Mouse (Mus musculus) stomach, postnatal 0 days (tissue): Measurements from ENCODE around the gene Klhl22. TPM values are rescaled to one million over a fixed set of nuclear protein-coding genes. Genes with fewer than 3 reads are reported as not detected.

Experiments
- ATAC-seq: fragments of 200-750 bp; cut with Nextera tagmentation; 2 replicates; pipeline ENCODE4 v1.8.0; 2017; ENCODE audit not compliant: low FRiP score, low TSS enrichment
- DNase-seq: peaks from one replicate; pipeline ENCODE4 v3.0.0-alpha.2; 2016; ENCODE audit warnings: low spot score
- H3K27ac ChIP-seq: fragments of 300-500 bp; sonication (generic); replicated peaks from 2 replicates; pipeline ENCODE4 v1.5.1; 2014; ENCODE audit warnings: mild to moderate bottlenecking, control low read depth
- H3K27me3 ChIP-seq: fragments of 300-500 bp; sonication (generic); 2 replicates; pipeline ENCODE4 v1.6.1; 2014; ENCODE audit warnings: low read length; ENCODE audit not compliant: control insufficient read depth, insufficient read depth
- H3K36me3 ChIP-seq: fragments of 300-500 bp; sonication (generic); 2 replicates; pipeline ENCODE4 v1.6.1; 2014; ENCODE audit warnings: low read length, mixed read lengths; ENCODE audit not compliant: control insufficient read depth, insufficient read depth
- H3K4me1 ChIP-seq: fragments of 300-500 bp; sonication (generic); replicated peaks from 2 replicates; pipeline ENCODE4 v1.6.1; 2014; ENCODE audit warnings: antibody characterized with exemption; ENCODE audit not compliant: control insufficient read depth, insufficient read depth
- H3K4me2 ChIP-seq: fragments of 300-500 bp; sonication (generic); replicated peaks from 2 replicates; pipeline ENCODE4 v1.6.1; 2014; ENCODE audit warnings: low read depth, mild to moderate bottlenecking, control low read depth, moderate library complexity
- H3K4me3 ChIP-seq: fragments of 300-500 bp; sonication (generic); 2 replicates; pipeline ENCODE4 v1.5.1; 2014; ENCODE audit warnings: low read depth, low read length, control low read depth
- H3K9ac ChIP-seq: fragments of 300-500 bp; sonication (generic); 2 replicates; pipeline ENCODE4 v1.6.1; 2014; ENCODE audit warnings: mild to moderate bottlenecking, low read length, control low read depth, mixed read lengths
- H3K9me3 ChIP-seq: fragments of 300-500 bp; sonication (generic); 2 replicates; pipeline ENCODE4 v1.6.1; 2016; ENCODE audit warnings: low read length; ENCODE audit not compliant: control insufficient read depth
- CTCF ChIP-seq: IDR thresholded peaks from 2 replicates; pipeline ENCODE4 v1.5.1; 2016; ENCODE audit warnings: antibody characterized with exemption, low read depth, mild to moderate bottlenecking, moderate library complexity
- EP300 ChIP-seq: optimal IDR thresholded peaks from 2 replicates; pipeline ENCODE3; 2016; ENCODE audit warnings: antibody characterized with exemption
- WGBS: fragments of 180-500 bp; shearing (Covaris S2); extraction: QIAGEN DNeasy Blood & Tissue Kit; methylation state at CpG from one replicate; pipeline ENCODE4 v1.1.7; 2014; 5-methylcytosine and 5-hydroxymethylcytosine counted together
- polyA plus RNA-seq: library from polyadenylated mRNA; unstranded; fragments of >200 nt; fragmentation: Nextera tagmentation; extraction: Ambion mirVana; gene quantifications from 2 replicates; pipeline ENCODE4 v1.2.1, GENCODE M21; 2015

Klhl22 gene
- polyA plus RNA-seq, 1 experiment from 2014 or later, result 32.0 TPM

- Histone ChIP-seq H3K4me2 (peak overlapping the region; percentile 69), H3K4me1 (peaks cover 7% of the 10 kb centered on the region; the same call in 1 of the 2 replicates), H3K9me3 (no peaks in the 10 kb centered on the region), H3K9ac (peak overlapping the region; percentile 83), H3K4me3 (peak overlapping the region; percentile 70), H3K36me3 (no peaks in the 10 kb centered on the region; the same call in 1 of the 2 replicates), H3K27me3 (peaks cover 3% of the 10 kb centered on the region; the same call in 1 of the 2 replicates), H3K27ac (peak overlapping the region; percentile 94)
- DNase-seq (peak; percentile 72), ATAC-seq (peak; percentile 59; the same call in 1 of the 2 replicates)
- WGBS, result 9% methylated on average over 18 of the region's 45 CpGs
- TF ChIP-seq EP300 (no peak), CTCF (no peak)
Observed at GRCm38 (mm10) chr16:17798321-17799180, 39.1 kb downstream of the Klhl22 start.

GRCm38 (mm10) chr16:17799584-17799983 lies 40.2 kb downstream of the Klhl22 start:
- no peak overlapping the region for H3K9ac ChIP-seq
- no peak for TF ChIP-seq CTCF
- H3K4me1 ChIP-seq, result peaks cover 9% of the 10 kb centered on the region

GRCm38 (mm10) chr16:17801777-17802455 lies 42.5 kb downstream of the Klhl22 start:
- no peak for DNase-seq
- H3K27me3 ChIP-seq, result peaks cover 3% of the 10 kb centered on the region; the same call in 1 of the 2 replicates
- H3K4me2 ChIP-seq, result no peak overlapping the region

More at GRCm38 (mm10) chr16:17799584-17799983, 40.2 kb downstream of the Klhl22 start:
- Histone ChIP-seq H3K4me2 (no peak overlapping the region), H3K27me3 (peaks cover 3% of the 10 kb centered on the region; the same call in 1 of the 2 replicates), H3K9me3 (no peaks in the 10 kb centered on the region), H3K4me3 (no peak overlapping the region), H3K27ac (no peak overlapping the region), H3K36me3 (no peaks in the 10 kb centered on the region)
- DNase-seq (no peak), ATAC-seq (no peak)

GRCm38 (mm10) chr16:17802456-17802838 lies 43.0 kb downstream of the Klhl22 start:
- 45% methylated on average over 18 of the region's 18 CpGs for WGBS
- TF ChIP-seq EP300, result no peak
- TF ChIP-seq CTCF, result no peak
- H3K4me1 ChIP-seq, result peaks cover 14% of the 10 kb centered on the region
- no peak for DNase-seq
- H3K9ac ChIP-seq, result no peak overlapping the region
- no peaks in the 10 kb centered on the region for H3K9me3 ChIP-seq
- peaks cover 3% of the 10 kb centered on the region; the same call in 1 of the 2 replicates for H3K27me3 ChIP-seq
- ATAC-seq, result no peak
- no peak overlapping the region for H3K27ac ChIP-seq
- peak overlapping the region; percentile 44 for H3K4me2 ChIP-seq
- H3K36me3 ChIP-seq, result no peaks in the 10 kb centered on the region
- peak overlapping the region; percentile 19; the same call in 1 of the 2 replicates for H3K4me3 ChIP-seq

More at GRCm38 (mm10) chr16:17801777-17802455, 42.5 kb downstream of the Klhl22 start:
- Histone ChIP-seq H3K27ac (no peak overlapping the region), H3K4me1 (peaks cover 11% of the 10 kb centered on the region), H3K36me3 (no peaks in the 10 kb centered on the region), H3K9me3 (no peaks in the 10 kb centered on the region), H3K4me3 (no peak overlapping the region; the same call in 1 of the 2 replicates), H3K9ac (no peak overlapping the region)
- ATAC-seq, result no peak
- TF ChIP-seq CTCF, result no peak
- no peak for TF ChIP-seq EP300
- WGBS, result 34% methylated on average over 7 of the region's 7 CpGs

- peaks cover 14% of the 10 kb centered on the region for H3K4me1 ChIP-seq
- peak; percentile 67 for DNase-seq
- peak overlapping the region; percentile 19; the same call in 1 of the 2 replicates for H3K4me3 ChIP-seq
- no peak for TF ChIP-seq EP300
- TF ChIP-seq CTCF, result peak; percentile 31; the same call in 1 of the 2 replicates
- H3K27me3 ChIP-seq, result no peaks in the 10 kb centered on the region; the same call in 1 of the 2 replicates
- no peak overlapping the region for H3K27ac ChIP-seq
- ATAC-seq, result peak; percentile 35; the same call in 1 of the 2 replicates
- no peaks in the 10 kb centered on the region for H3K9me3 ChIP-seq
- peak overlapping the region; percentile 44 for H3K4me2 ChIP-seq
- peaks cover 2% of the 10 kb centered on the region; the same call in 1 of the 2 replicates for H3K36me3 ChIP-seq
- H3K9ac ChIP-seq, result no peak overlapping the region
- WGBS, result 30% methylated on average over 83 of the region's 83 CpGs
Observed at GRCm38 (mm10) chr16:17802839-17803674, 43.6 kb downstream of the Klhl22 start.
